Mouse (Mus musculus): ENCODE measurements around the gene Olfr624. TPM values are rescaled to one million over a fixed set of nuclear protein-coding genes. Genes with fewer than 3 reads are reported as not detected.
"Not testable (repeated sequence)": the region's sequence is repeated elsewhere in the genome, so short reads cannot be mapped to it uniquely, and the experiment has no call there.

Olfr624 gene
- polyA plus RNA-seq (2014; fragmentation: Nextera tagmentation; extraction: Ambion mirVana): 0.04 and 0.08 TPM in 2 replicates

- WGBS: 87% methylated on average over 2 of the region's 2 CpGs
- ATAC-seq (ENCODE audit: insufficient number of reproducible peaks, insufficient read depth, low FRiP score, low read depth): no peak
- no peaks in the 10 kb centered on the region for H3K27me3 ChIP-seq (ENCODE audit: control insufficient read depth, insufficient read depth, low read length)
- no peaks in the 10 kb centered on the region for H3K9me3 ChIP-seq (ENCODE audit: control insufficient read depth, low read length)
- H3K9ac ChIP-seq (ENCODE audit: low read length): no peak within 1 kb of the TSS
- no peaks in the 10 kb centered on the region for H3K4me1 ChIP-seq (ENCODE audit: control insufficient read depth in 2 of 2, insufficient read depth in 2 of 2, low read length in 2 of 2)
- no peak within 1 kb of the TSS for H3K4me2 ChIP-seq (ENCODE audit: low read length)
- H3K4me3 ChIP-seq (ENCODE audit: control insufficient read depth in 1 of 2, insufficient read depth in 1 of 2, low read depth in 1 of 2, low read length in 2 of 2): no peak within 1 kb of the TSS
- no peak within 1 kb of the TSS for H3K27ac ChIP-seq (replicated peaks in 1 of 2; ENCODE audit: control insufficient read depth in 1 of 2, insufficient read depth in 1 of 2, low read depth in 2 of 2, low read length in 2 of 2)
- H3K36me3 ChIP-seq (ENCODE audit: control insufficient read depth, insufficient read depth, low read length): no peaks in the 10 kb centered on the region
Measured at GRCm38 (mm10) chr7:103671091-103671490, at the start of gene Olfr624. TSS of gene Olfr624 (minus strand) at chr7:103671191.

GRCm38 (mm10) chr7:103716398-103716797 lies 45.4 kb upstream of the Olfr624 start:
- H3K4me3 ChIP-seq (ENCODE audit: control insufficient read depth in 1 of 2, insufficient read depth in 1 of 2, low read depth in 1 of 2, low read length in 2 of 2); H3K4me2 ChIP-seq (ENCODE audit: low read length); ATAC-seq (ENCODE audit: insufficient number of reproducible peaks, insufficient read depth, low FRiP score, low read depth); H3K27ac ChIP-seq (replicated peaks in 1 of 2; ENCODE audit: control insufficient read depth in 1 of 2, insufficient read depth in 1 of 2, low read depth in 2 of 2, low read length in 2 of 2); H3K27me3 ChIP-seq (ENCODE audit: control insufficient read depth, insufficient read depth, low read length); H3K9ac ChIP-seq (ENCODE audit: low read length); H3K4me1 ChIP-seq (ENCODE audit: control insufficient read depth in 2 of 2, insufficient read depth in 2 of 2, low read length in 2 of 2); H3K36me3 ChIP-seq (ENCODE audit: control insufficient read depth, insufficient read depth, low read length); H3K9me3 ChIP-seq (ENCODE audit: control insufficient read depth, low read length): not testable (repeated sequence)
- 100% methylated on average over 1 of the region's 1 CpGs for WGBS

GRCm38 (mm10) chr7:103714371-103714770 lies 43.4 kb upstream of the Olfr624 start, which contains the start of gene Olfr243:
TSS of gene Olfr243 (plus strand) at chr7:103714671.
- Histone ChIP-seq H3K9ac (ENCODE audit: low read length) (no peak within 1 kb of the TSS), H3K36me3 (ENCODE audit: control insufficient read depth, insufficient read depth, low read length) (no peaks in the 10 kb centered on the region), H3K27ac (replicated peaks in 1 of 2; ENCODE audit: control insufficient read depth in 1 of 2, insufficient read depth in 1 of 2, low read depth in 2 of 2, low read length in 2 of 2) (no peak within 1 kb of the TSS), H3K27me3 (ENCODE audit: control insufficient read depth, insufficient read depth, low read length) (no peaks in the 10 kb centered on the region), H3K9me3 (ENCODE audit: control insufficient read depth, low read length) (no peaks in the 10 kb centered on the region), H3K4me1 (ENCODE audit: control insufficient read depth in 2 of 2, insufficient read depth in 2 of 2, low read length in 2 of 2) (no peaks in the 10 kb centered on the region), H3K4me3 (ENCODE audit: control insufficient read depth in 1 of 2, insufficient read depth in 1 of 2, low read depth in 1 of 2, low read length in 2 of 2) (no peak within 1 kb of the TSS), H3K4me2 (ENCODE audit: low read length) (no peak within 1 kb of the TSS)
- ATAC-seq (ENCODE audit: insufficient number of reproducible peaks, insufficient read depth, low FRiP score, low read depth): no peak

GRCm38 (mm10) chr7:103712024-103712423 lies 41.0 kb upstream of the Olfr624 start:
- Histone ChIP-seq H3K27me3 (ENCODE audit: control insufficient read depth, insufficient read depth, low read length) (no peaks in the 10 kb centered on the region), H3K4me1 (ENCODE audit: control insufficient read depth in 2 of 2, insufficient read depth in 2 of 2, low read length in 2 of 2) (no peaks in the 10 kb centered on the region), H3K4me3 (ENCODE audit: control insufficient read depth in 1 of 2, insufficient read depth in 1 of 2, low read depth in 1 of 2, low read length in 2 of 2) (no peak overlapping the region), H3K9me3 (ENCODE audit: control insufficient read depth, low read length) (no peaks in the 10 kb centered on the region), H3K9ac (ENCODE audit: low read length) (no peak overlapping the region), H3K36me3 (ENCODE audit: control insufficient read depth, insufficient read depth, low read length) (no peaks in the 10 kb centered on the region), H3K27ac (replicated peaks in 1 of 2; ENCODE audit: control insufficient read depth in 1 of 2, insufficient read depth in 1 of 2, low read depth in 2 of 2, low read length in 2 of 2) (no peak overlapping the region), H3K4me2 (ENCODE audit: low read length) (no peak overlapping the region)
- 15% methylated on average over 2 of the region's 2 CpGs for WGBS
- ATAC-seq (ENCODE audit: insufficient number of reproducible peaks, insufficient read depth, low FRiP score, low read depth): no peak

GRCm38 (mm10) chr7:103699469-103699868 lies 28.5 kb upstream of the Olfr624 start:
- H3K9ac ChIP-seq (ENCODE audit: low read length): no peak overlapping the region
- 89% methylated on average over 4 of the region's 4 CpGs for WGBS
- no peaks in the 10 kb centered on the region for H3K9me3 ChIP-seq (ENCODE audit: control insufficient read depth, low read length)
- H3K4me3 ChIP-seq (ENCODE audit: control insufficient read depth in 1 of 2, insufficient read depth in 1 of 2, low read depth in 1 of 2, low read length in 2 of 2): no peak overlapping the region
- no peaks in the 10 kb centered on the region for H3K27me3 ChIP-seq (ENCODE audit: control insufficient read depth, insufficient read depth, low read length)
- H3K36me3 ChIP-seq (ENCODE audit: control insufficient read depth, insufficient read depth, low read length): no peaks in the 10 kb centered on the region
- no peak overlapping the region for H3K27ac ChIP-seq (replicated peaks in 1 of 2; ENCODE audit: control insufficient read depth in 1 of 2, insufficient read depth in 1 of 2, low read depth in 2 of 2, low read length in 2 of 2)
- no peak overlapping the region for H3K4me2 ChIP-seq (ENCODE audit: low read length)
- no peaks in the 10 kb centered on the region for H3K4me1 ChIP-seq (ENCODE audit: control insufficient read depth in 2 of 2, insufficient read depth in 2 of 2, low read length in 2 of 2)
- ATAC-seq (ENCODE audit: insufficient number of reproducible peaks, insufficient read depth, low FRiP score, low read depth): no peak

GRCm38 (mm10) chr7:103682420-103682819 lies 11.4 kb upstream of the Olfr624 start, which contains the start of gene Olfr625-ps1:
TSS of gene Olfr625-ps1 (plus strand) at chr7:103682720.
- Histone ChIP-seq H3K4me1 (ENCODE audit: control insufficient read depth in 2 of 2, insufficient read depth in 2 of 2, low read length in 2 of 2) (no peaks in the 10 kb centered on the region), H3K27ac (replicated peaks in 1 of 2; ENCODE audit: control insufficient read depth in 1 of 2, insufficient read depth in 1 of 2, low read depth in 2 of 2, low read length in 2 of 2) (no peak within 1 kb of the TSS), H3K4me2 (ENCODE audit: low read length) (no peak within 1 kb of the TSS), H3K9me3 (ENCODE audit: control insufficient read depth, low read length) (no peaks in the 10 kb centered on the region), H3K9ac (ENCODE audit: low read length) (no peak within 1 kb of the TSS), H3K27me3 (ENCODE audit: control insufficient read depth, insufficient read depth, low read length) (no peaks in the 10 kb centered on the region), H3K36me3 (ENCODE audit: control insufficient read depth, insufficient read depth, low read length) (no peaks in the 10 kb centered on the region), H3K4me3 (ENCODE audit: control insufficient read depth in 1 of 2, insufficient read depth in 1 of 2, low read depth in 1 of 2, low read length in 2 of 2) (no peak within 1 kb of the TSS)
- ATAC-seq (ENCODE audit: insufficient number of reproducible peaks, insufficient read depth, low FRiP score, low read depth): no peak

GRCm38 (mm10) chr7:103663598-103663997 lies 7.4 kb downstream of the Olfr624 start, which contains the start of gene Olfr623:
TSS of gene Olfr623 (minus strand) at chr7:103663698.
- no peak within 1 kb of the TSS for H3K9ac ChIP-seq (ENCODE audit: low read length)
- no peak within 1 kb of the TSS for H3K27ac ChIP-seq (replicated peaks in 1 of 2; ENCODE audit: control insufficient read depth in 1 of 2, insufficient read depth in 1 of 2, low read depth in 2 of 2, low read length in 2 of 2)
- H3K4me3 ChIP-seq (ENCODE audit: control insufficient read depth in 1 of 2, insufficient read depth in 1 of 2, low read depth in 1 of 2, low read length in 2 of 2): no peak within 1 kb of the TSS
- ATAC-seq (ENCODE audit: insufficient number of reproducible peaks, insufficient read depth, low FRiP score, low read depth): no peak
- H3K27me3 ChIP-seq (ENCODE audit: control insufficient read depth, insufficient read depth, low read length): no peaks in the 10 kb centered on the region
- no peaks in the 10 kb centered on the region for H3K4me1 ChIP-seq (ENCODE audit: control insufficient read depth in 2 of 2, insufficient read depth in 2 of 2, low read length in 2 of 2)
- no peaks in the 10 kb centered on the region for H3K9me3 ChIP-seq (ENCODE audit: control insufficient read depth, low read length)
- no peaks in the 10 kb centered on the region for H3K36me3 ChIP-seq (ENCODE audit: control insufficient read depth, insufficient read depth, low read length)
- no peak within 1 kb of the TSS for H3K4me2 ChIP-seq (ENCODE audit: low read length)

- no peak for ATAC-seq (ENCODE audit: insufficient number of reproducible peaks, insufficient read depth, low FRiP score, low read depth)
- H3K4me2 ChIP-seq (ENCODE audit: low read length): no peak overlapping the region
- H3K9me3 ChIP-seq (ENCODE audit: control insufficient read depth, low read length): no peaks in the 10 kb centered on the region
- no peak overlapping the region for H3K9ac ChIP-seq (ENCODE audit: low read length)
- no peak overlapping the region for H3K27ac ChIP-seq (replicated peaks in 1 of 2; ENCODE audit: control insufficient read depth in 1 of 2, insufficient read depth in 1 of 2, low read depth in 2 of 2, low read length in 2 of 2)
- no peaks in the 10 kb centered on the region for H3K36me3 ChIP-seq (ENCODE audit: control insufficient read depth, insufficient read depth, low read length)
- 81% methylated on average over 4 of the region's 4 CpGs for WGBS
- H3K4me3 ChIP-seq (ENCODE audit: control insufficient read depth in 1 of 2, insufficient read depth in 1 of 2, low read depth in 1 of 2, low read length in 2 of 2): no peak overlapping the region
- no peaks in the 10 kb centered on the region for H3K4me1 ChIP-seq (ENCODE audit: control insufficient read depth in 2 of 2, insufficient read depth in 2 of 2, low read length in 2 of 2)
- H3K27me3 ChIP-seq (ENCODE audit: control insufficient read depth, insufficient read depth, low read length): no peaks in the 10 kb centered on the region
Measured at GRCm38 (mm10) chr7:103644070-103644469, 26.9 kb downstream of the Olfr624 start.
